Mouse (Mus musculus) heart, embryonic 16.5 days (tissue): Measurements from ENCODE around the gene Nkx2-1. TPM values are rescaled to one million over a fixed set of nuclear protein-coding genes. Genes with fewer than 3 reads are reported as not detected.

ENCODE experiments used
- ATAC-seq: fragments of 200-750 bp; cut with Nextera tagmentation; replicated peaks from 2 replicates; pipeline ENCODE4 v1.8.0; 2017; ENCODE audit warnings: moderate number of reproducible peaks; ENCODE audit not compliant: insufficient read depth, low FRiP score; ENCODE audit errors: extremely low read depth
- H3K27ac ChIP-seq: fragments of 300-500 bp; sonication (generic); 2 replicates; pipeline ENCODE4 v1.5.1; 2014; ENCODE audit warnings: mild to moderate bottlenecking, low read length, control low read depth, moderate library complexity
- H3K27me3 ChIP-seq: fragments of 300-500 bp; sonication (generic); 2 replicates; pipeline ENCODE4 v1.6.1; 2014; ENCODE audit warnings: low read length, mixed read lengths; ENCODE audit not compliant: control insufficient read depth, insufficient read depth
- H3K36me3 ChIP-seq: fragments of 300-500 bp; sonication (generic); 2 replicates; pipeline ENCODE4 v1.6.1; 2014; ENCODE audit not compliant: control insufficient read depth, insufficient read depth
- H3K4me1 ChIP-seq: fragments of 300-500 bp; sonication (generic); 2 replicates; pipeline ENCODE4 v1.6.1; 2014; ENCODE audit warnings: low read length, mixed read lengths; ENCODE audit not compliant: control insufficient read depth, insufficient read depth
- H3K4me2 ChIP-seq: fragments of 300-500 bp; sonication (generic); 2 replicates; pipeline ENCODE4 v1.6.1; 2014; ENCODE audit warnings: low read depth, mild to moderate bottlenecking, control low read depth, low read length
- H3K4me3 ChIP-seq: fragments of 300-500 bp; sonication (generic); 2 replicates; pipeline ENCODE4 v1.5.1; 2014; ENCODE audit warnings: mild to moderate bottlenecking, control low read depth, low read length
- H3K9ac ChIP-seq: fragments of 300-500 bp; sonication (generic); 2 replicates; pipeline ENCODE4 v1.6.1; 2014; ENCODE audit warnings: low read length, control low read depth
- H3K9me3 ChIP-seq: fragments of 300-500 bp; sonication (generic); replicated peaks from 2 replicates; pipeline ENCODE4 v1.6.1; 2016; ENCODE audit warnings: low read length; ENCODE audit not compliant: control insufficient read depth
- WGBS: fragments of 180-500 bp; shearing (Covaris S2); extraction: QIAGEN DNeasy Blood & Tissue Kit; methylation state at CpG from one replicate; pipeline ENCODE4 v1.1.7; 2014; 5-methylcytosine and 5-hydroxymethylcytosine counted together
- polyA plus RNA-seq: library from polyadenylated mRNA; unstranded; fragments of >200 nt; fragmentation: Nextera tagmentation; extraction: Ambion mirVana; gene quantifications from 2 replicates; pipeline ENCODE4 v1.2.1, GENCODE M21; 2015

Nkx2-1 gene
- polyA plus RNA-seq, 1 experiment from 2014 or later, result 1.1 TPM

GRCm38 (mm10) chr12:56534651-56535326 lies 1.9 kb downstream of the Nkx2-1 start:
- H3K4me3 ChIP-seq, result peak overlapping the region; percentile 23
- no peaks in the 10 kb centered on the region for H3K36me3 ChIP-seq
- no peaks in the 10 kb centered on the region for H3K9me3 ChIP-seq
- no peak overlapping the region for H3K9ac ChIP-seq
- ATAC-seq, result no peak
- peaks cover 92% of the 10 kb centered on the region for H3K27me3 ChIP-seq
- peaks cover 2% of the 10 kb centered on the region; the same call in 1 of the 2 replicates for H3K4me1 ChIP-seq
- H3K27ac ChIP-seq, result no peak overlapping the region
- peak overlapping the region; percentile 45 for H3K4me2 ChIP-seq
- WGBS, result under 1% methylated on average over 62 of the region's 62 CpGs

GRCm38 (mm10) chr12:56534311-56534650 lies 2.4 kb downstream of the Nkx2-1 start:
- no peak overlapping the region for H3K27ac ChIP-seq
- H3K9me3 ChIP-seq, result no peaks in the 10 kb centered on the region
- H3K4me2 ChIP-seq, result peak overlapping the region; percentile 45
- H3K9ac ChIP-seq, result no peak overlapping the region
- H3K36me3 ChIP-seq, result no peaks in the 10 kb centered on the region
- 1% methylated on average over 24 of the region's 24 CpGs for WGBS
- H3K4me3 ChIP-seq, result peak overlapping the region; percentile 23
- no peak for ATAC-seq
- H3K4me1 ChIP-seq, result peaks cover 2% of the 10 kb centered on the region; the same call in 1 of the 2 replicates
- H3K27me3 ChIP-seq, result peaks cover 92% of the 10 kb centered on the region

GRCm38 (mm10) chr12:56533501-56534310 lies 3.0 kb downstream of the Nkx2-1 start:
- WGBS, result 1% methylated on average over 54 of the region's 54 CpGs
- Histone ChIP-seq H3K27me3 (peaks cover 91% of the 10 kb centered on the region), H3K4me2 (no peak overlapping the region; the same call in 1 of the 2 replicates), H3K36me3 (no peaks in the 10 kb centered on the region), H3K4me1 (peaks cover 2% of the 10 kb centered on the region; the same call in 1 of the 2 replicates), H3K27ac (no peak overlapping the region), H3K4me3 (peak overlapping the region; percentile 36), H3K9ac (no peak overlapping the region), H3K9me3 (no peaks in the 10 kb centered on the region)
- no peak for ATAC-seq

- peak overlapping the region; percentile 39 for H3K4me2 ChIP-seq
- H3K27ac ChIP-seq, result no peak overlapping the region
- no peaks in the 10 kb centered on the region for H3K9me3 ChIP-seq
- no peak for ATAC-seq
- peak overlapping the region; percentile 36 for H3K4me3 ChIP-seq
- no peaks in the 10 kb centered on the region for H3K36me3 ChIP-seq
- no peak overlapping the region for H3K9ac ChIP-seq
- WGBS, result 2% methylated on average over 49 of the region's 50 CpGs
- peaks cover 91% of the 10 kb centered on the region for H3K27me3 ChIP-seq
- peaks cover 2% of the 10 kb centered on the region; the same call in 1 of the 2 replicates for H3K4me1 ChIP-seq
Measured at GRCm38 (mm10) chr12:56532986-56533495, 3.7 kb downstream of the Nkx2-1 start.

GRCm38 (mm10) chr12:56532142-56532541 lies 4.6 kb downstream of the Nkx2-1 start:
- 3% methylated on average over 4 of the region's 4 CpGs for WGBS
- no peak for ATAC-seq
- no peaks in the 10 kb centered on the region for H3K9me3 ChIP-seq
- H3K27me3 ChIP-seq, result peaks cover 89% of the 10 kb centered on the region
- no peak overlapping the region for H3K27ac ChIP-seq
- H3K36me3 ChIP-seq, result no peaks in the 10 kb centered on the region
- H3K4me3 ChIP-seq, result no peak overlapping the region
- no peak overlapping the region for H3K4me2 ChIP-seq
- peaks cover 2% of the 10 kb centered on the region; the same call in 1 of the 2 replicates for H3K4me1 ChIP-seq
- H3K9ac ChIP-seq, result no peak overlapping the region

- no peak for ATAC-seq
- Histone ChIP-seq H3K4me2 (no peak overlapping the region), H3K9me3 (no peaks in the 10 kb centered on the region), H3K27ac (no peak overlapping the region), H3K9ac (no peak overlapping the region), H3K27me3 (peaks cover 89% of the 10 kb centered on the region), H3K36me3 (no peaks in the 10 kb centered on the region), H3K4me3 (no peak overlapping the region), H3K4me1 (peaks cover 2% of the 10 kb centered on the region; the same call in 1 of the 2 replicates)
- WGBS, result 3% methylated on average over 3 of the region's 3 CpGs
Measured at GRCm38 (mm10) chr12:56531051-56531620, 5.6 kb downstream of the Nkx2-1 start.

GRCm38 (mm10) chr12:56529931-56530330 lies 6.8 kb downstream of the Nkx2-1 start:
- no peak overlapping the region for H3K27ac ChIP-seq
- peaks cover 87% of the 10 kb centered on the region for H3K27me3 ChIP-seq
- H3K4me1 ChIP-seq, result peaks cover 2% of the 10 kb centered on the region; the same call in 1 of the 2 replicates
- no peaks in the 10 kb centered on the region for H3K9me3 ChIP-seq
- no peak overlapping the region for H3K4me3 ChIP-seq
- no peak for ATAC-seq
- no peaks in the 10 kb centered on the region for H3K36me3 ChIP-seq
- no peak overlapping the region for H3K9ac ChIP-seq
- 3% methylated on average over 3 of the region's 3 CpGs for WGBS
- H3K4me2 ChIP-seq, result no peak overlapping the region

GRCm38 (mm10) chr12:56528881-56529681 lies 7.6 kb downstream of the Nkx2-1 start:
- Histone ChIP-seq H3K4me2 (no peak overlapping the region), H3K36me3 (no peaks in the 10 kb centered on the region), H3K27ac (no peak overlapping the region), H3K9me3 (no peaks in the 10 kb centered on the region), H3K4me3 (no peak overlapping the region; the same call in 1 of the 2 replicates), H3K4me1 (peaks cover 2% of the 10 kb centered on the region; the same call in 1 of the 2 replicates), H3K27me3 (peaks cover 87% of the 10 kb centered on the region), H3K9ac (no peak overlapping the region)
- ATAC-seq, result no peak
- 2% methylated on average over 36 of the region's 36 CpGs for WGBS
